Mouse (Mus musculus): Measurements from ENCODE around the gene Dclk1. TPM values are rescaled to one million over a fixed set of nuclear protein-coding genes. Genes with fewer than 3 reads are reported as not detected.

Dclk1 gene
- total and polyA plus RNA-seq, 3 experiments: 1.2 to 5.6 (median 3.6) TPM

DNA sequence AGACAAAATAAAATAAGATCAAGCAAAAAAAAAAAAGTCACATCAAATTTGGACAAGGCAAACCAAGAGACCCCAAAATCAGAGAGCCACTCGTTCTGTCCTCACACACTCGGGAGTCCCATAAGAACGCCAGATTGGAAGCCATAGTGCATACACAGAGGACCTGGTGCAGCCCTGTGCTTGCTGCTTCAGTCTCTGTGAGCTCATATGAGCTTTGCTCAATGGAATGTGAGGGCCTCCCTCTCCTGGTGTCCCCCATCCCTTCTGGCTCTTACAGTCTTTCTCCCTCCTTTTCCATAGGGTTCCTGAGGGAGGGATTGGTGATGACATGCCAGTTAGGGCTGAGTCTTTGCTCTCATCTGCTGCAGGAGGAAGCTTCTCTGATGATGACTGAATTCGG lies 27.6 kb downstream of the Dclk1 start:
- no peak overlapping the region for H3K4me3 ChIP-seq
- no peaks in the 10 kb centered on the region for H3K79me2 ChIP-seq (replicated peaks; ENCODE audit: control insufficient read depth, insufficient read depth, low read length)
- H3K27ac ChIP-seq: no peak overlapping the region
- no peaks in the 10 kb centered on the region for H3K4me1 ChIP-seq (ENCODE audit: control insufficient read depth, insufficient read depth, low read length)
- 62% methylated on average over 4 of the region's 4 CpGs for WGBS
- DNase-seq: no peak
- no peak for TF ChIP-seq CTCF (IDR thresholded peaks at IDR 0.05)
- TF ChIP-seq POLR2A (IDR thresholded peaks at IDR 0.05; ENCODE audit: insufficient read depth, low read depth, low read length): no peak
- H3K36me3 ChIP-seq (ENCODE audit: control insufficient read depth, insufficient read depth, low read length): no peaks in the 10 kb centered on the region
- H3K9ac ChIP-seq (ENCODE audit: low read depth, low read length): no peak overlapping the region
- H3K27me3 ChIP-seq (ENCODE audit: control insufficient read depth, insufficient read depth, low read length): no peaks in the 10 kb centered on the region
- intact Hi-C loops (cut with DNase I): no loop called here

DNA sequence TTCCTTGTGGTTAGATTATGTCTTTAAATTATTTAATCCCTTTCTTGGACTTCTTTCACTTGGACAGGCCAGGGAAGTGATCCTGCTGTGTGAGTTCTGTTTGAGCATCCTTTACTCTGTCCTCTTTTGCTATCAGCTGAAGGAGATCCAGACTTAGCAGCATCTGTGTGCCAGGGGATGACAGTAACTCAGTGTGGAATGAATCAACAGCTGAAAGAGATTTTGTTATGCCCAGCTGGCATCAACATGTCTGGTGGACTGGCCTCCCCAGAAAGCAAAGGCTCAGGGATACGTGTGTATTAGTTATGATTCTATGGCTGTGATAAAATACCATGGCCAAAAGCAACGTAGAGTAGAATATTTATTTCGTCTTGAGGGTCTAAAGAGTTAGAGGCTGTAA lies 28.2 kb downstream of the Dclk1 start:
- intact Hi-C loops (cut with DNase I): no loop called here
- TF ChIP-seq EP300 (IDR thresholded peaks at IDR 0.05; ENCODE audit: insufficient read depth, low read depth, low read length) (no peak), POLR2A (IDR thresholded peaks at IDR 0.05; ENCODE audit: insufficient read depth, low read depth, low read length) (no peak), CTCF (IDR thresholded peaks at IDR 0.05) (no peak)
- WGBS: 79% methylated on average over 3 of the region's 3 CpGs

DNA sequence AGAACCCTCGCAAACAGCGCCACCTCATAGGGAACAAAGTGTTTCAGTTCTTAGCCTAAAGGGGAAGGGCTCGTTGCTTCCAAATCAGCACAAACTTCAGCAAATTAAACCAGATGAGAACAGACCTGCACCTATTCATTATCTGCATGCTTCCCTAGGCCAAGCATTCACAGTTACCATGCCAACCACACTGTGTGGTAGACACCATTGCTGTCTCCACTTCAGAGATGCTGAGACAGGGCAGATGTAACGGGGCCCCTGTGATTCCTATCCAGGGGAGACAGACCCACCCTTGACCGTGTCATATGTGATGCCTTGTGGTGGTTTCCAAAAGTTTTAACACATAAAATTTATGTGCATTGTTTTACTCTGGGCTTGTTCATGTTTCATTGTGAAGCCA lies 28.8 kb downstream of the Dclk1 start:
- no peaks in the 10 kb centered on the region for H3K79me2 ChIP-seq (replicated peaks; ENCODE audit: control insufficient read depth, insufficient read depth, low read length)
- H3K27me3 ChIP-seq (ENCODE audit: control insufficient read depth, insufficient read depth, low read length): no peaks in the 10 kb centered on the region
- TF ChIP-seq POLR2A (IDR thresholded peaks at IDR 0.05; ENCODE audit: insufficient read depth, low read depth, low read length) (no peak), CTCF (IDR thresholded peaks at IDR 0.05) (no peak), EP300 (IDR thresholded peaks at IDR 0.05; ENCODE audit: insufficient read depth, low read depth, low read length) (no peak)
- no peaks in the 10 kb centered on the region for H3K4me1 ChIP-seq (ENCODE audit: control insufficient read depth, insufficient read depth, low read length)
- no peak overlapping the region for H3K4me3 ChIP-seq
- WGBS: 82% methylated on average over 5 of the region's 5 CpGs
- intact Hi-C loops (cut with DNase I): no loop called here
- DNase-seq: no peak
- no peak overlapping the region for H3K27ac ChIP-seq
- H3K9ac ChIP-seq (ENCODE audit: low read depth, low read length): no peak overlapping the region
- H3K36me3 ChIP-seq (ENCODE audit: control insufficient read depth, insufficient read depth, low read length): no peaks in the 10 kb centered on the region

More for the DNA sequence above, 28.2 kb downstream of the Dclk1 start:
- Histone ChIP-seq H3K4me1 (ENCODE audit: control insufficient read depth, insufficient read depth, low read length) (no peaks in the 10 kb centered on the region), H3K4me3 (no peak overlapping the region), H3K27me3 (ENCODE audit: control insufficient read depth, insufficient read depth, low read length) (no peaks in the 10 kb centered on the region), H3K79me2 (replicated peaks; ENCODE audit: control insufficient read depth, insufficient read depth, low read length) (no peaks in the 10 kb centered on the region), H3K36me3 (ENCODE audit: control insufficient read depth, insufficient read depth, low read length) (no peaks in the 10 kb centered on the region), H3K9ac (ENCODE audit: low read depth, low read length) (no peak overlapping the region), H3K27ac (no peak overlapping the region)
- DNase-seq: no peak

- intact Hi-C loops (cut with DNase I): no loop called here
- 56% methylated on average over 6 of the region's 6 CpGs for WGBS
- no peak overlapping the region for H3K4me3 ChIP-seq
- TF ChIP-seq EP300 (IDR thresholded peaks at IDR 0.05; ENCODE audit: insufficient read depth, low read depth, low read length): no peak
- no peak for TF ChIP-seq POLR2A (IDR thresholded peaks at IDR 0.05; ENCODE audit: insufficient read depth, low read depth, low read length)
- DNase-seq: no peak
- H3K36me3 ChIP-seq (ENCODE audit: control insufficient read depth, insufficient read depth, low read length): no peaks in the 10 kb centered on the region
- H3K27me3 ChIP-seq (ENCODE audit: control insufficient read depth, insufficient read depth, low read length): no peaks in the 10 kb centered on the region
- no peak overlapping the region for H3K9ac ChIP-seq (ENCODE audit: low read depth, low read length)
- no peak overlapping the region for H3K27ac ChIP-seq
- no peaks in the 10 kb centered on the region for H3K4me1 ChIP-seq (ENCODE audit: control insufficient read depth, insufficient read depth, low read length)
- H3K79me2 ChIP-seq (replicated peaks; ENCODE audit: control insufficient read depth, insufficient read depth, low read length): no peaks in the 10 kb centered on the region
Measured at GRCm38 (mm10) chr3:55272536-55272935, 30.4 kb downstream of the Dclk1 start.

GRCm38 (mm10) chr3:55276446-55276845 lies 34.3 kb downstream of the Dclk1 start:
- Histone ChIP-seq H3K27ac (no peak overlapping the region), H3K4me1 (ENCODE audit: control insufficient read depth, insufficient read depth, low read length) (no peaks in the 10 kb centered on the region), H3K27me3 (ENCODE audit: control insufficient read depth, insufficient read depth, low read length) (no peaks in the 10 kb centered on the region), H3K79me2 (replicated peaks; ENCODE audit: control insufficient read depth, insufficient read depth, low read length) (no peaks in the 10 kb centered on the region), H3K4me3 (no peak overlapping the region), H3K9ac (ENCODE audit: low read depth, low read length) (no peak overlapping the region), H3K36me3 (ENCODE audit: control insufficient read depth, insufficient read depth, low read length) (no peaks in the 10 kb centered on the region)
- TF ChIP-seq EP300 (IDR thresholded peaks at IDR 0.05; ENCODE audit: insufficient read depth, low read depth, low read length): no peak
- TF ChIP-seq CTCF (IDR thresholded peaks at IDR 0.05): 0 out of 2 replicates have a peak, but pooled peaks have one; percentile 5
- DNase-seq: no peak
- intact Hi-C loops (cut with DNase I): no loop called here
- WGBS: 91% methylated on average over 3 of the region's 3 CpGs

GRCm38 (mm10) chr3:55276851-55277250 lies 34.7 kb downstream of the Dclk1 start:
- DNase-seq: no peak
- Histone ChIP-seq H3K36me3 (ENCODE audit: control insufficient read depth, insufficient read depth, low read length) (no peaks in the 10 kb centered on the region), H3K4me1 (ENCODE audit: control insufficient read depth, insufficient read depth, low read length) (no peaks in the 10 kb centered on the region), H3K4me3 (no peak overlapping the region), H3K27me3 (ENCODE audit: control insufficient read depth, insufficient read depth, low read length) (no peaks in the 10 kb centered on the region), H3K9ac (ENCODE audit: low read depth, low read length) (no peak overlapping the region), H3K79me2 (replicated peaks; ENCODE audit: control insufficient read depth, insufficient read depth, low read length) (no peaks in the 10 kb centered on the region), H3K27ac (no peak overlapping the region)
- intact Hi-C loops (cut with DNase I): no loop called here
- 100% methylated on average over 1 of the region's 1 CpGs for WGBS
- no peak for TF ChIP-seq CTCF (IDR thresholded peaks at IDR 0.05)
- no peak for TF ChIP-seq POLR2A (IDR thresholded peaks at IDR 0.05; ENCODE audit: insufficient read depth, low read depth, low read length)
- TF ChIP-seq EP300 (IDR thresholded peaks at IDR 0.05; ENCODE audit: insufficient read depth, low read depth, low read length): no peak

Measured in heart, adult 2 months (tissue).